Mouse (Mus musculus): ENCODE data around the gene Myl7.
"Not testable (repeated sequence)": the region's sequence is repeated elsewhere in the genome, so short reads cannot be mapped to it uniquely, and the experiment has no call there.

Myl7 gene

DNA sequence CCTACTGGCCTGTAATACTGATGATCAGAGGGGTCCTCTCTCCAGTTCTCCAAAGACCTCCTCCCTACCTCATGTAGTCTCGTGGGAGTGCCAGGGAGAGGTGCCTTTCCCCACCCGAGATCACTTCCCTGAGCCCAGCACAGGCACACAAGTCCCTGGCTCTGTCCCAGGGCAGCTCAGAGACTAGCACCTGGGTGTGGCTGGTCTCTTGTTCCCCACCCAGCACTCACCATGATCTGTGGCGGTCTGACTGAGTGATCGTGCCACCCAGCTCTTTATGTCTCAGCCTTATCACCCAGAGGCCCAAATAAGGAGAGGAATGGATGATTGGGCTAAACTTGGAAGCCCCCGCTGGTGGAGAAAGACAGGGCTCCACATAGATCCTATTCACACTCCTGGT, at the start of gene Myl7:
Myl7 (minus strand) TSS at position 252 of the 400 bp plus-strand sequence.
- DNase-seq (ENCODE audit: low spot score in 2 of 2): no peak

DNA sequence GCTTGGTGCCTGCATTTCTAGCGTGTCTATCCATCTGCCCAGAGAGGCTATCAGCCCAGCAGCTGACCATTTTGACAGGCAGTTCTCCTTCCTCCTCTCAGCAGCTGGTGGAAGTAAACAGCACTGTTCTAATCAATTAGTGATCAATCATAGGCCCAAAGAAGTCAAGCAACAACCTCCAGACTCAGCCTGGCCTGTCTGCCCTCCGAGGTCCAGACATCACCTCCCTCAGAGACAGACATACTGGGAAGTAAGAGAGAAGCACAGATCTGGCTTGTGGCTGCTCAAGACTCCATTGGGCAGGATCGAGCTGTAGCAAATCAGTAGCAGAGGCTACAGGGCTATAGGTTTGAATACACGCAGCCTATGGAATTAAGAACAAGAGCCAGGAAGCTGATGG, 49.2 kb upstream of the Myl7 start:
- DNase-seq (ENCODE audit: low spot score in 2 of 2): no peak

GRCm38 (mm10) chr11:5945096-5945495, 46.5 kb upstream of the Myl7 start:
- DNase-seq (ENCODE audit: low spot score in 2 of 2): no peak

DNA sequence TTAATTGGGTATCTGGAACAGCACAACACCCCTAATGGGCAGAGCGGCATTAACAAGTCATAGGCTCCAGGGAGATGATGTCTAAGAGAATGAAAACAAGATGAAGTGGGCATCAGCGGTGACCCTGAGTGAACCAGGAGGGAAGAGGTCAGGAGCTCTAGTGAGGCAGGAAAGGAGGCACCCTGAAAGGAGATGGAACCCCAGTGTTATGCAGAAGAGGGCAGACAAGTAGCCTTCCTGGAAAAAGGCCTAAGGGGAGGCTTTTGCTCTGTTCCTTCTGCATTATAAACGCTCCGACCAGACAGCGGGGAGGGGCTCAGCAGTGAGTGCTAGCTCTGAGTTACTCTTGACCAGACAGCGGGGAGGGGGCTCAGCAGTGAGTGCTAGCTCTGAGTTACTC, 44.4 kb upstream of the Myl7 start:
- DNase-seq (ENCODE audit: low spot score in 2 of 2): no peak

GRCm38 (mm10) chr11:5934531-5934930, 35.9 kb upstream of the Myl7 start:
- not testable (repeated sequence) for DNase-seq (ENCODE audit: low spot score in 2 of 2)

- DNase-seq (ENCODE audit: low spot score in 2 of 2): not testable (repeated sequence)
Measured at GRCm38 (mm10) chr11:5931947-5932346, 33.4 kb upstream of the Myl7 start.

DNA sequence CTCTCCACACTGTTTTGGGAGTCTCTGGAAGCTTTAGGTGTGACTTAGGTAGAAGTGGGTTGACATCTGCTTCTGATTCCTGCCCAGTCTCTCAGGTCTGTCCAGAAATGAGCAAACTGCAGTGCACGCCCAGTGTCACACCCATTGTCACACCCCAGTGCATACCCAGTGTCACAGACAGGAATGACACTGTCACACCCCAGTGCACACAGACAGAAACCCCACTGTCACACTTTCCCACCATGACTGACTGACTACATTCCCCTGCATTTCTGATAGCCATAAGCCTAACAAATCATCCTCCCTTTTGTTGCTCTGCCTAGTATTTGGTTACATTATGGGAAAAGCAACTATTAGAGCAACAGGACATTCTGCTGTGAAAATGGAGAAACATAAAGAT, 32.0 kb upstream of the Myl7 start:
- DNase-seq (ENCODE audit: low spot score in 2 of 2): no peak

GRCm38 (mm10) chr11:5926696-5927220, 28.2 kb upstream of the Myl7 start:
- DNase-seq (ENCODE audit: low spot score in 2 of 2): no peak

GRCm38 (mm10) chr11:5924699-5925098, 26.1 kb upstream of the Myl7 start:
- DNase-seq (ENCODE audit: low spot score in 2 of 2): no peak

DNA sequence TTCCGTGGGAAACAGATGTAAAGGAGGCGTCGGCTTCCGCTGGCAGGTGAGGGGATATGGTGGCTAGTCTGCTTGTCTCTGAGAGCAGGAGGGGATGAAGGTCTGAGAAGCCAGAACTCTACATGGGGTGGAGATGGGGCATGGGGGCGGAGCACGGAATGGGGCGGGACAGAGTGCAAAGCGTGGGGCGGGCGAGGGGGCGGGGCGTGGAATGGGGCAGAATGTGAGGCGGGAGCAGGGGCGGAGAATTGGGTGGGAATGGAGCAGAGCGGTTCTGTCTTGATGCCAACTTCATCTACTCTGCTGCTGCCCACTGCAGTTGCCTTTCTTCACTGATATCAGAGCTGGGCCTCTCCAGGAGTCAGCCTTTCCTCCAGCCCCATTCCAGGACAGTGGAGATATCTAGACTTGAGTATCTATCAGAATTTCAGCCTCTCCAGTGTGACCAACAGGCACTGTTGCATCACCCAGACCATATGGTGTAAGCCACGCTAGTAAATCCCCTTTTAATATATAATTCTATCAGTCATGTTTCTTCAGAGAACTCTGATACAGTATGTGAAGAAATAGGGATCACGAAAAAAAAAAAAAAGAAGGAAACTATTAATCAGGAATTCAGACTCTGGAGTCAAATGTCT, 21.9 kb upstream of the Myl7 start:
- DNase-seq (ENCODE audit: low spot score in 2 of 2): no peak

DNA sequence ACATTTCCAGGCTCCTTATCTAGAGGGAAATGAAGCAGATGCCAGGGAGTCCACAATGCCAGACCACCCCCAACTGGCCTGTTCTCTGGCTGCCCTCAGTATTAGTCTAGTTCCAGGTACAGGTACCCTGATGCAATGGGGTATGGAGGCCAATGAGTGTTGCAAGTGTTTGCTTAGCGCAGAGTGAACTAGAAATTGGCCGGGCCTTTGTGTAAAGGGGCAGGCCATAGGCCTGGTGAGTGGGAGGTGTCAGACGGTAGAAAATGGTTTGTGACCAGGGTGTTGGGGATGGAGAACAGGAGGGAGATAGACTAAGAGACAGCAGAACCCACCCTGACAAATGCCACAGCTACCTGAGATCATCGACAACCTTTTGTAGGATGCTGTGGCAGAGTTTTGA, 21.0 kb upstream of the Myl7 start:
- DNase-seq (ENCODE audit: low spot score in 2 of 2): no peak

DNA sequence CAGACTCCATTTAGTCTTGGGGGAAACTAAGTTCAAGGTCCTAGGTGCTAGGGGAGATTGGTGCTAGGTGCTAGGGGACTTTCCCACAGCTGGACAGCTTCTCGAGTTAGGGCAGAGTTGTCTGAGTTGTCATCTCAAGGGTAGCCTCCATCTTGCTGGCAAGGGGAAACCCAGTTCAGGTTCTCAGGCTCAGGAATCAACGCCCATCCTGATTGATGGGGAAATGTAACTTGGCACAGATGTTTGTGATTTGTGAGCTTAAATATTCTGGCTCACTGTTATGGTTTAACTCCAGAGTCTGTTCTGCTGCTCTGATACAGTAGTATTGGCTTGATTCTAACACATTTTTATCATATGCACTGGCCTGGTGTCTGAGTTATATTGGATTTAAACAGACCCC, 19.5 kb upstream of the Myl7 start:
- DNase-seq (ENCODE audit: low spot score in 2 of 2): no peak

DNA sequence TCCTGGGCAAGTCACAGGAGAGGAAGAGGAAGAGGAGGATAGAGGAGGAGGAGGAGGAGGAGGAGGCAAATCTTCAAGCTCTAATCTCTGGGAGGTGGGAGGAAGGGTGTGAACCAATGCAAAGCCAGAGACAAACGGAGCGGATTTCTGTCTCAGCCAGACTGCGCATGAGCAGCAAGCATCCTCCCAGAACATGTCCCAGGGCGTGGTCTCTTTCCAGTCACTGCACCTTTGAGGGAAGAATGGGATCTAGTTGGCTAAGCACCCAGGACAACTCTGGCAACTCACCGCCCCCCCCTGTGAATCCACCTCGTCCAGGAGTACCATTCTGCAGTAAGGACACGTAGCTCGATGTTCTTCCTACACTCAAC, 17.6 kb upstream of the Myl7 start:
- DNase-seq (ENCODE audit: low spot score in 2 of 2): no peak

DNA sequence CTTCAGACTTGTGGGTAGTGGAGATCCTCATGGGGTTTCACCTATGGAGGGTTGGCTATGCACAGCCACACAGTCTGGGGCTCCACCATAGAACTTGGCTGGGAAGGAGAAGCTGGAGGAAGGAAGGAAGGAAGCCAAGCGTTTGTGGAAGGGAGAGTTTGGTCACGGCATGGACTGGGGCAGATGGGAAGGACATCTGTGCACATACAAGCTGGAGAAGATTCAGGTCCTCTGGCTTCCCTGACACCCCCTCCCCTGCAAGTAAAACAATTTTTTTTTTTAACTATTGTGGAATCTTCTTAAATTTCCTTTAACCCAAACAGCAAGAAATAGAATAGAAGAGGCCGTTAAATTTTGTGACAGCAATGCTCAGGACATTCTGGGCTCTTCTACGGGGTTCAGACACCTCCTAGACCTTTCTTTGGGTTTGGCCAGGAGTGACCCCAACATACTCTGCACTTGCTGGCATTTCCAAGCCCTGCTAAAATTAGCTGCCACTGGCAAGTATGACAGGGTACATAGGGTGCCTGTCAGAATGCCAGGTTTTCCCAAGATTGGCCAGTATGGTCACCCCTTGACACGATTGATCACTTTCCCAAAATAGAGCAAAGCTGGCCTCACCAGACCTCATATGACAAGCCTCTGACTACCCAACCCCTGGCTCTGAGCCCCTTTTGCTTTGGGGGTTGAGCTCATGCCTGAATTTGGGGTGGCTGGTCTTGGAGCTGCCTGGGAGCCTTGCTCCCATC, 17.0 kb upstream of the Myl7 start:
- no peak for DNase-seq (ENCODE audit: low spot score in 2 of 2)

DNA sequence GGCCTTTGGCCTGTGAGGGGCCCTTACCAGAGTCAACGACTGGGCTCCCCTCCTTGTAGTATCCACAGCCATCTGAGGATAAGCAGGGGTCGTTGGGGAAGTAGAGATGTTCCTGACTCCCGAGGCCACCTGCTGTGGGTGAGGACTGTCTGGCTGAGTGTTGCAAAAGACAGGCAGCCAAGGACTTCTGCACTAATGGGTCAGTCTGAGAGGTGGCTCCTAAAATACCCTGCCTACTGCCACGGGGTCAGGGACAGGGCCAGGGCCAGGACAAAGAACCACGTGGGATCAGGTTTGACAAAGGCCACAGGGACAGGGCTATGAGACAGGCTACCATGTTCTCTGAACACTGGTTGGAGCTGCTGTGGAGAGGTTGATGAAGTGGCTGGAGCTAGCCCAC, 16.4 kb upstream of the Myl7 start:
- DNase-seq (ENCODE audit: low spot score in 2 of 2): no peak

DNA sequence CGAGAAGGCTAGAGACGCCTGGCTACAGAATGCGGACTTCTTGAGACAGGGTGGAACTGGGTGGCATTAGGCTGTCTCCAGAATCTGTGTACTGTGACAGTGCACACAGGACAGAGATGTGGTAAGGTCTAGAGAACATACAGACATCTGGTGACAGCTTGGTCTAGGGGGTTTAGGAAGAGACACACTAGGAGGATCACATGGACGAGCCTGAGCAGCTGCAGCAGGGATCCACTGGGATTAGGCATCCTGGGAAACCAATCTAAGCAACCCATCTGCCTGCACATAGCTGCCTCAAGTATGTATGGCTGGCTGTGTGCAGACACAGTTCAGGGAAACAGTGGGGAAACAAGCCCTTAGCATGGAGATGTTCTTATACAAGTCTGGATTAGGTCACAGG, 15.4 kb upstream of the Myl7 start:
- no peak for DNase-seq (ENCODE audit: low spot score in 2 of 2)

DNA sequence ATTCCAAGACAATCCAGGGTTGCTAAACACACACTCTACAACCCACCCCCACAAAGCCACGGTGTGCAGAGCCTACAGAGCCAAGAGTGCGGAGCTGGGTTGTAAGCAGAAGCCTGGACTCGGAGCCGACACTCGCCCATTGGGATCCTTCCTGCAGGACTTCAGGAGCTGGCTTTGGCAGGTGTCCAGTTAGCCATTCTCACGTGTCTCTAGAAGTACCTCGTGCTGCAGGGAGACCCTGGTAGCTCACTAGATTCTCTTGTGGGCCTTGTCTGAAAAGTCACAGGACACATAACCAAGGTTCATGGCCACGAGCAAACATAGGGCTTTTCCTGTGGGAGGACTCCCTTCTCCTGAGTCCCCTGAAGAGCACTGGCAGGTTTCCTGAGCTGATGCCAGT, 14.7 kb upstream of the Myl7 start:
- DNase-seq (ENCODE audit: low spot score in 2 of 2): no peak

DNA sequence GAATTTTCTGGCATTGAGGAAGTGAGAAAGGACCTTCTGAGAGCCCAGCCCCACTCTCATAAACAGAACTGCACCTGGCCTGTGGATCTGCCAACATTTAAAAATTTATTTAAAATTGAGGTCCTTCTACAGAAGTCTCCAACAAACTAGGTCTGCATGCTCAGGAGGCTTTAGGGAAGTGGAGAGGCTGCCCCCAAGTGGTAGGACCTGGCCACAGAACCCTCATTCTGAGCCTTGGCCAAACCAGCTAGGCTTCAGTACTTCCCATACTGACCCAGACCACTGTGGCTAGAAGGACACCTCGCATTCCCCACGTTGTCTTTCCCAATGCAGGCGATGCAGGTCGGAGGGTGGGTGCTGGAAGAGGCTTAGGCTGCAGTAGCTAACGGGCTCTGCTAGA, 14.1 kb upstream of the Myl7 start:
- DNase-seq (ENCODE audit: low spot score in 2 of 2): peak; percentile 62 to 68

DNA sequence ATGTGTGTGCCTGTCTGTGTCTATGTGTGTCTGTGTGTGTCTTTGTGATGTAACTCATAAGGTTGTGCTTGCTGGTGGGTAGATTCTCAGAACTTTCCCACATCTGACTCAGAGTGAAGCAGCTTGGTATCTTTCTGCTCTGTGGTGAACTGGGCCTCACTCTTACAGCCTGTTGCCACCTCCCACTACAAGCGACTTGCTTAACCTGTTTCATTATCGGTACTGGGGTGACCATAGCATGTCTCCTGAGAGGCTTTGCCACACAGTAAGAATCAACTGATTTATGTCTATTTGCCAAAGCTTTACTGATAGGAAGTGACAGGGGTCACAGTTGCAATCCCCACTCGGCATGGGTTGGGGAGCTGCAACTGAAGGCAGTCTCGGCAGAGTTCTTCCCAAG, 10.1 kb upstream of the Myl7 start:
- DNase-seq (ENCODE audit: low spot score in 2 of 2): no peak

DNA sequence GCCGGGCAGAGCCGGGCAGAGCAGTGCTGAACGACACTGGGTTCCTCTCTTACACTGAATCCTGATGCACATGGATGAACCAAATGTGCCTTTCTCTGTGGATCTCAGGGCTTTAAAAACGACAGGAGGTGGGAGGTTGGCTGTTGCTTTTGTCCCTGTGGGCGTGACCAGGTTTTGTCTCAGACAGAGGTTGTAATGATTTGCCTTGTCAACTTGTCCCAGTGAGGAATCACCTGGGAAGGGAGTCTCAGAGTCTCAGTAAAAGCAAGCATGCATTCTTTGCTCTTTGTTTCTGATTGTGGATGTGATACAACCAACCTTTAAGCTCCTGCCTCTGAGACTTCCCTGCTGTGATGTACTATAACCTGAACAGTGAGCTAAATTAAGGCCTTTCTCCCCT, 8.5 kb upstream of the Myl7 start:
- DNase-seq (ENCODE audit: low spot score in 2 of 2): no peak

GRCm38 (mm10) chr11:5905778-5906518, 7.4 kb upstream of the Myl7 start:
- no peak for DNase-seq (ENCODE audit: low spot score in 2 of 2)

GRCm38 (mm10) chr11:5904871-5905270, 6.3 kb upstream of the Myl7 start:
- no peak for DNase-seq (ENCODE audit: low spot score in 2 of 2)

- DNase-seq (ENCODE audit: low spot score in 2 of 2): no peak
Measured at GRCm38 (mm10) chr11:5904357-5904756, 5.8 kb upstream of the Myl7 start.
